Mouse (Mus musculus): ENCODE data around the gene Wscd2.
"Not testable (repeated sequence)": the region's sequence is repeated elsewhere in the genome, so short reads cannot be mapped to it uniquely, and the experiment has no call there.

GRCm38 (mm10) chr5:113586458-113586849 is 96.3 kb downstream of the Wscd2 start:
- TF ChIP-seq CHD2 (IDR thresholded peaks at IDR 0.05; ENCODE audit: low read depth, low read length); ZC3H11A (IDR thresholded peaks at IDR 0.05; ENCODE audit: borderline replicate concordance, low read depth, low read length); MAFK (IDR thresholded peaks at IDR 0.05; ENCODE audit: insufficient read depth, low read depth, low read length): not testable (repeated sequence)
